In genomic region chr14:25017860-25018259, GRCm38 (mm10) we compare ENCODE assay signal across 10 mouse cellular contexts.
DNase-seq lines count a peak whose midpoint lies in the region; TF ChIP-seq lines count a peak whose summit lies in the region.
"Had no signal": no experiment of that assay in that cellular context is flagged by ENCODE, and none has a peak within 500 bp of the region (broad histone marks: within the 10 kb centered on the region; RNA-seq: fewer than 3 reads in every experiment).

No protein-coding gene starts in this region.

- dilution Hi-C loops in CH12.LX (cut with MboI; ENCODE audit: extremely low pct_ligation_motif_present, extremely low pct_unique_long_range_greater_than_20kb, low sequenced_read_pairs), result no loop called here

- TF ChIP-seq CTCF in CH12.LX (conservative IDR thresholded peaks at IDR 0.05 in 1 of 2, IDR thresholded peaks at IDR 0.05 in 1 of 2; ENCODE audit: low read depth in 2 of 2, low read length in 2 of 2), result peak; percentile 62 to 79

- H3K4me1 ChIP-seq in CH12.LX (ENCODE audit: control insufficient read depth in 1 of 2, insufficient read depth in 2 of 2), result 0 out of 4 replicates have a peak, but pooled peaks cover 0 to 3% of the 10 kb centered on the region in 2 experiments
- H3K4me1 ChIP-seq in limb, embryonic 10.5 days, result peaks cover 68% of the 10 kb centered on the region
- H3K4me1 ChIP-seq: megakaryocyte, embryonic 14.5 days had no signal

- H3K36me3 ChIP-seq in CH12.LX (replicated peaks in 1 of 2; ENCODE audit: control insufficient read depth in 1 of 2, insufficient read depth in 1 of 2, low read length in 1 of 2), result no peaks in the 10 kb centered on the region
- no peaks in the 10 kb centered on the region for H3K36me3 ChIP-seq in limb, embryonic 10.5 days
- H3K36me3 ChIP-seq: kidney, embryonic 15.5 days had no signal

- no peak overlapping the region for H3K27ac ChIP-seq in CH12.LX (ENCODE audit: insufficient read depth, low read depth)
- peak overlapping the region; percentile 83 for H3K27ac ChIP-seq in limb, embryonic 10.5 days
- H3K27ac ChIP-seq: kidney, embryonic 15.5 days had no signal

- H3K9me3 ChIP-seq in CH12.LX (replicated peaks; ENCODE audit: low read length), result no peaks in the 10 kb centered on the region
- H3K9me3 ChIP-seq in limb, embryonic 10.5 days (replicated peaks), result no peaks in the 10 kb centered on the region
- H3K9me3 ChIP-seq: kidney, embryonic 15.5 days; megakaryocyte, embryonic 14.5 days had no signal

- peak; percentile 52 for TF ChIP-seq RAD21 in CH12.LX (IDR thresholded peaks at IDR 0.05; ENCODE audit: low read depth, low read length)

- peaks cover 2% of the 10 kb centered on the region for H3K27me3 ChIP-seq in CH12.LX (replicated peaks)
- H3K27me3 ChIP-seq in limb, embryonic 10.5 days (ENCODE audit: low read depth, poor library complexity, severe bottlenecking), result no peaks in the 10 kb centered on the region
- H3K27me3 ChIP-seq: kidney, embryonic 15.5 days had no signal

- H3K9ac ChIP-seq in CH12.LX (ENCODE audit: insufficient read depth, low read depth), result no peak overlapping the region
- H3K9ac ChIP-seq: kidney, embryonic 15.5 days had no signal

- intact Hi-C loops in left cerebral cortex, postnatal 25 days (cut with DNase I), result no loop called here

- in situ Hi-C loops in CH12.LX (cut with MboI; ENCODE audit: low pct_ligation_motif_present, low pct_unique_long_range_greater_than_20kb, low sequenced_read_pairs), result no loop called here

- WGBS in limb, embryonic 10.5 days, result 78% methylated on average over 5 of the region's 5 CpGs

- H3K4me3 ChIP-seq in CH12.LX (replicated peaks in 1 of 3; ENCODE audit: low read depth in 2 of 3, low read length in 2 of 3, poor library complexity in 1 of 3), result no peak overlapping the region
- no peak overlapping the region for H3K4me3 ChIP-seq in limb, embryonic 10.5 days
- H3K4me3 ChIP-seq: kidney, embryonic 15.5 days; megakaryocyte, embryonic 14.5 days had no signal

- TF ChIP-seq EP300 in CH12.LX (IDR thresholded peaks at IDR 0.05; ENCODE audit: low read length), result no peak

- H3K79me2 ChIP-seq in CH12.LX (replicated peaks; ENCODE audit: control insufficient read depth, extremely low read depth, insufficient read depth, poor library complexity, severe bottlenecking), result no peaks in the 10 kb centered on the region

- H3K4me2 ChIP-seq in CH12.LX (ENCODE audit: insufficient read depth, low read depth, poor library complexity, severe bottlenecking), result no peak overlapping the region
- H3K4me2 ChIP-seq: kidney, embryonic 15.5 days had no signal

- no peak for TF ChIP-seq POLR2A in CH12.LX (IDR thresholded peaks at IDR 0.05; ENCODE audit: low read depth, low read length)

- peak; percentile 17 for DNase-seq in heart, postnatal 4 days
- DNase-seq in heart, adult 18-20 months, result no peak
- DNase-seq in A20 (ENCODE audit: low read depth, low spot score), result peak; percentile 32
- DNase-seq in CH12.LX (ENCODE audit: extremely low read depth), result peak; percentile 23
- no peak for DNase-seq in limb, embryonic 10.5 days (ENCODE audit: low spot score)
- no peak for DNase-seq in right cerebral cortex, adult 18-20 months
- no peak for DNase-seq in left cerebral cortex, postnatal 25 days (ENCODE audit: low spot score in 2 of 2)
- DNase-seq in spleen, postnatal 4 days (ENCODE audit: low spot score in 2 of 2), result no peak

TF ChIP-seq in CH12.LX, 34 proteins besides CTCF, POLR2A, EP300 and RAD21:
- TF ChIP-seq SMC3 (IDR thresholded peaks at IDR 0.05; ENCODE audit: low read depth, low read length) (peak; percentile 24; the same call in 1 of the 2 replicates), KAT2A (IDR thresholded peaks at IDR 0.05; ENCODE audit: insufficient replicate concordance, low read length) (no peak)

Comparison
In these comparisons a context has a peak if more than half of its experiments do, and no peak if none do; other contexts are left out.
1. DNase-seq: peak in heart, postnatal 4 days (single experiment), A20 (single experiment) and CH12.LX (single experiment); none in heart, adult 18-20 months (0 of 2), limb, embryonic 10.5 days (single experiment), right cerebral cortex, adult 18-20 months (single experiment), left cerebral cortex, postnatal 25 days (0 of 2) and spleen, postnatal 4 days (0 of 2).